Mouse (Mus musculus): Measurements from ENCODE around the gene Mtf1. TPM values are rescaled to one million over a fixed set of nuclear protein-coding genes. Genes with fewer than 3 reads are reported as not detected.

Mtf1 gene
- total RNA-seq (2021) = 10 to 100 TPM; 11.4 to 13.1 TPM
- long read RNA-seq, experiment 1, full-length matches to known transcripts = 3 of 4 reads
- long read RNA-seq, experiment 1, partial matches to known transcripts = 0 of 4 reads
- long read RNA-seq, experiment 1, other reads (novel, unspliced or antisense) = 1 of 4 reads
- long read RNA-seq, experiment 2, full-length matches to known transcripts = 4 of 7 reads
- long read RNA-seq, experiment 2, partial matches to known transcripts = 1 of 7 reads
- long read RNA-seq, experiment 2, other reads (novel, unspliced or antisense) = 2 of 7 reads

GRCm38 (mm10) chr4:124801552-124802308 lies at the start of gene Mtf1:
Gene Mtf1 (plus strand): TSS chr4:124802104.
- peak; percentile 72 for DNase-seq

DNA sequence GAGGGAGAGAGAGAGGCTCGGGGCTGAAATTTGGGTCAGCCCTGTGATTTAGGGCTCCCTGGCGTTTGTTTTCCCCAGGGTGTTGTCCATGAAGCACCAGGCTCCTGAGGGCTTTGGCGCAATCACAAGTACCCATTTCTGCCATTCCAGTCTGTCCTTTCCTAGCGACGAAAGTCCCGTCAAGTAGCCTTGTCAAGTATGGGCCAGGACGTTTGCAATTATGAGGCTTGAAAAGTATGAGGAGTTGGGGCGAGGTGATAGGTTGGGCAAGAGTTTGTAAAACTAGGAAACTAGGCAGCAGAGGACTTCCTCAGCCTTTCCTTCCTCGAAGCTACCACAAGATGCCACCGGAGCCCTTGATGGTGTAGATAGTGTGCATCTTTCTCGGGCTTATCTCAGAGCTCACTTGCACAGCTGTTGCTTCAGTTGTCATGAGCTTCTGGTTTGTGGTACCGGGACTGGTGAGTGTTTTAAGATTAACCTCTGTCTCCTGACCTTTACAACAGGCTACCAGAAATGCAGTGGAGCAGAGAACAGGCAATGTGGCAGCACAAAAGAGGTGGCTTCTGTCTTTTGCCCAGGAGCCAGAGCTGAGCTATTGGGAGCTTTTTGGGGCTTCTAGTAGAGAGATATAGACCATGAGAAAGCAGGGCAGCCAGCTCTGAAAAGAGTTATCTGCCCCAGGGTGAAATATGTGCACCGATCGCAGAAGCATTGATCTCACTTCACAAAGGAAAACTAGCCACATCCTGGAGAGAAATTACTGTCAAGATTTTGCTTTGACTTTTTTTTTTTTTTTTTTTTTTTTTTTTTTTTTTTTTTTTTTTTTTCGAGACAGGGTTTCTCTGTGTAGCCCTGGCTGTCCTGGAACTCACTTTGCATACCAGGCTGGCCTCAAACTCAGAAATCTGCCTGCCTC lies 49.4 kb upstream of the Mtf1 start:
- no peak for DNase-seq

DNA sequence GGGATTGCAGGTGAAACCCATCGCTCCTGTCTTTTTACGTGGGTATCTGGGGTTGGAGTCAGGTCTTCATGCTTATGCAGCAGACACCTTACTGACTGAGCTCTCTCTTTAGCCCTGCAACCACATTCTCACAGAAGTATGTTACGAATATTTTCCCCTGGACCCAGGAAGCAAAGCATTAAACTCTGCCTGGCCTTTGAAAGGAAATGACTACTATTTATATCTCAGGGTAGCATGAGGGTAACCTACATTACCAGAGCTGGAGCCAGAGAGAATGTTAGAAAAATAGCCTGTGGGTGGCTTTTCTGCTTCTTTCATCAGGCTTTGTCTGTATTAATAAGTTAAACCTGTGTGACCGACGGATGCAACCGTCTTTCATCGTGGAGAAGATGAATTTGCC lies 46.4 kb upstream of the Mtf1 start:
- DNase-seq = no peak

- DNase-seq = no peak
Observed at GRCm38 (mm10) chr4:124759305-124759811, 42.5 kb upstream of the Mtf1 start.

DNA sequence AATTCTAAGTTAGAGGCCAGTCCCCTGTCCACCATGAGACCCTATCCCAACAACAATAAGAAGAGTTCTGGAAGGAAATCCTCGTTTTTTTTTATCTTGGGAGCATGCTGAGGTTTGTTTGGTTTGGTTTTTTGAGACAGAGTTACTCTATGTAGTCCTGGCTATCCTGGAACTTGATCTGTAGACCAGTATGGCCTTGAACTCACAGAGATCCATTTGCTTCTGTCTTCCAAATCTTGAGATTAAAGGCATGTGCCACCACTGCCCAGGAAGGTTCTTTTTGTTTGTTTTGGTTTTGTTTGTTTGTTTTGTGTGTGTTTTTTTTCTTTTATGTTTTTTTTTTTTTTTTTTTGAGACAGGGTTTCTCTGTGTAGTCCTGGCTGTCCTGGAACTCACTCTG lies 40.7 kb upstream of the Mtf1 start:
- DNase-seq = no peak

DNA sequence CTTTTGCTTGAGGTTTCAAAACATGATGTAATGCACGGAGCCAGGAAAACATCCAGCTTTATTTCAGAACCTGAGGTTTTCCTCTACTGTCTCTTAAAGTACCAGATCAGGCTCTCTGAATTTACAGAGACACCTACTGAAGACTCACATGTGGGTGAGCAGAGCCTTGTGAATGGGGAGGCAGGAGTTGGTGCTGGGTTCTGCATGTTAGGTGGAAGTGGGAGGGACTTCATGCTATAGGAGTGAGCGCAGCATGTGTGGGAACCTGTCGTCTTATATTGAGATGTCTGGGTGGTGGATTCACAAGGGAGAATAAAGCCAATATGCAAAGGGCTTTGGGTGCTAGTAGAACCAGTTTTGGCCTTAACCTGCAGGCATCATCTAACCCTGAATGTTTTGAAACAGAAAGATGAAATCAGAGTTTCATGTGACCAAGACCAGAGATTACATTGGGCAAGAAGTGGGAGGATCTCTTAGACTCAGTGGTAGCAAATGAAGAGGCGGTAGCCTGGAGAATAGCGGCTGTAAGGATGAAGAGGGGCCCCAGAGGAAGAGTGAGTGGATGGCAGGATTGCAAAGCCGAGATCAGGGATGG lies 38.9 kb upstream of the Mtf1 start:
- DNase-seq = no peak

DNA sequence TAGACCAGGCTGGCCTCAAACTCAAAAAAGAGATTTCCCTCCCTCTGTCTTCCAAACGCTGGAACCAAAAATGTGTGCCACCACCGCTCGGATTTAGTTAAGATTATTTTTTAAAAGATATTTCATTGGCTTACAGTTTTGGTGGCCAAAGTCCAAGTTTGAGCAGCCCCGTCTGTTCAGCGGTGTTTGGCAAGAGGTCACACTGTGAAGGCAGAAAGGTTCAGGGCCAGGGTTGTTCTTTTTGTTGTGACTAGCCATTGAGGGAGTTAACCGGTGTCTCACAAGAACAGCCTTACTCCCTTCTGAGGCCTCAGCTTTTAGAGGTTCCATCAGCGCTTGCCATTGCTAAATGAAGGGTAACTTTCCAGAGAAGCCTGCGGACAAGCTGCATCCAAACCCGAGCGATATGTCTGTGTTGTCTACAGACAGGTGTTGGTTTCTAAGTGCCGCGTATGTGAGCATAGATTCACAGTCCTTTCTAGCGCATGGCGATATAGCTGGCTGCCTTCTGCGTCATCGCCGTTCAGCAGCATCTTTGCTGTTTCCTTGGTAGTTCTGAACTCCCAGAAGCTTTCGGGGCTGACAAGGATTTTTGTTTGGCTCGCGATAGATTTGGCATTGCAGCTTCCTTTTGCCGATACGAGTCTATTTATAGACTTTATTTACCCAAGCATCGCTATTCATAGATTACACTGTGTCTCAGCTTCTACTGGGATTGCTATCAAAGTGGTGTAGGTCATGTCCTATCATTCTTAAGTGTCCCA lies 35.9 kb upstream of the Mtf1 start:
- DNase-seq = no peak

DNA sequence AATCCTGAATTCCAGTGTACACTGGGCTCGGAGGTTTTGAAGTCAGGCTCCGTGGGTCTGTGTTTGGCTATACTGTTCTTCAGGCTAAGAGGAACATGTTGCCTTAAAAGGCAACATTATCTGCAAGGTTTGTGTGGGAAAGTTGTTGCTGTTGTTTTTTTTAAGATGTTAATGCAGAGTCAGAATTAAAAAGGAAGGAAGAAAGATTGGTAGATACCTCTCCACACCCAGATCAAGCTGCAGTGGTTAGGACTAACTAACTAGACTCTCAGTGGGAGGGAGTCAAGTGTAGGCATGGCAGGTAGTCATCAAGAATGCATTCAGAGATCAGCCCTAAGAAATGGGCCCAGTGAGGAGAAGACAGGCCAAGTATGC lies 35.4 kb upstream of the Mtf1 start:
- no peak for DNase-seq

GRCm38 (mm10) chr4:124768963-124769591 lies 32.8 kb upstream of the Mtf1 start:
- no peak for DNase-seq

GRCm38 (mm10) chr4:124770624-124771023 lies 31.3 kb upstream of the Mtf1 start:
- no peak for DNase-seq

DNA sequence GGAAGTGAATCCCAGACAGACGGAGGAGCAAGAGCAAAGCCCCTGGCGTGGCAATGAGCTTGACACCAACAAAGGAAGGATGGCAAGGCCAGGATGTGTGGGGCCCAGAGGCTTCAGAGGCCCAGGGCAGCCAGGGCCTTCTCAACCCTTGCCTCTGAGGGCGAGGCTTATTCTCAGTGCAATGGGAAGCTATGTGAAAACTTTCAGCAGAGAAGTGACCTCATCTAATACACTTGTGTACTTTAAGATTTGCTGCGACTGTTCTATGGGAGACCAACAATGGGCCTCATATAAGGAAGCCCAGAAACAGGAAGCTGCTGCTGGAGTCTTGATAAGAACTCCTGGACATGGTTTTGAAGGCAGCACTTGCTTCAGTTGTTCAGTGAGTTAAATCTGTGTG lies 29.8 kb upstream of the Mtf1 start:
- no peak for DNase-seq

- DNase-seq = no peak
Observed at GRCm38 (mm10) chr4:124773449-124773848, 28.5 kb upstream of the Mtf1 start.

DNA sequence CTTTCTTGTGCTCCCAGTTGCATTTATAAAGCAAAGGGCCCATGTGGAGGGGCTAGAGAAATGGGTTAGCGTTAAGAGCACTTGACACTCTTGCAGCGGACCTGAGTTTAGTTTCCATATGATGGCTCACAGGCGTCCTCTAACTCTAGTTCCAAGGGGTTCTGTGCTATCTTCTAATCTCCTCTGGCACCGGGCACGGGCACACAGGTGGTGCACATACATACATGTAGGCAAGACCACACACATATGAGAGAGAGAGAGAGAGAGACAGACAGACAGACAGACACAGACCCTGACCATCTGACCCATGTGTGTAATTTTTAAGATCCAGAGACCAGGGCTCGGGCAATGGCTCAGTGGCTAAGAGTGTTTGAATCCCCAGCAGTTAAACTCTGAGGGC lies 27.9 kb upstream of the Mtf1 start:
- no peak for DNase-seq

DNA sequence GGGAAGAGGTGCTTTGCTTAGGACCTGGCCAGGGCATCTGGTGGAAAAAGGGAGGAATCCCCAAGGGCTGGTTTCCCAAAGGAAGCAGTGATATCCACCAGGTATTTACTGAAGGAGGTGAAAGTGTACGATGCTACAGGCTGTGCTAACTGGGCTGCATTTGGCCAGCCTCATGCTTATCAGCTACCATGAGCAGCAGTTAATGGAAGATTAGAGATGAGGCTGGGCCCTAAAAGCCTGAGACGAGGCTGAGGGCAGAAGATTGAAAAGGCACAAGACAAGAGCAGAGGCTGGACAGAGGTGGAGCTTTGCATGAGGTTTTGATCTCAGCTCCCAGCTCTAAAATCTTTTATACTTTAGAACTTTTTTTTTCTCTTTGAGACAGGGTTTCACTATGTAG lies 27.5 kb upstream of the Mtf1 start:
- DNase-seq = no peak

DNA sequence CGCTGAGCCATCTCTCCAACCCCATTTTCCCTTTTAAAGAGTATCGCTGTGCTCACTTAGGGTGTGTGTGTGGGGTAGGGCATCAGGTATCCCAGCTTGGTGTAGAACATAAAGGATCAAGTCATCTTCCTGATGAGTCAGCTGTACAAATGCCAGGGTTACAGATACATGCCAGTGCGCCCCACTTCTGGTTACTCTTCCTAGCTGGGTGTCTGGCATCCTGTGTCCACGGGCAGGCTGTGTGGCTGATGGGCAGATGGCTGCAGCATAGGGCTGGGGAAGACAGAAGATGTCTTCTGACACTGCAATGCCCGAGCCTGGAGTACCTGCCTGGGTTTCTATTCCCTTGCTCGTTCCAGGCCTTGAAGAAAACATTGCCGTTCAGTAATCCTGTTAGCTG lies 20.5 kb upstream of the Mtf1 start:
- DNase-seq = no peak

DNA sequence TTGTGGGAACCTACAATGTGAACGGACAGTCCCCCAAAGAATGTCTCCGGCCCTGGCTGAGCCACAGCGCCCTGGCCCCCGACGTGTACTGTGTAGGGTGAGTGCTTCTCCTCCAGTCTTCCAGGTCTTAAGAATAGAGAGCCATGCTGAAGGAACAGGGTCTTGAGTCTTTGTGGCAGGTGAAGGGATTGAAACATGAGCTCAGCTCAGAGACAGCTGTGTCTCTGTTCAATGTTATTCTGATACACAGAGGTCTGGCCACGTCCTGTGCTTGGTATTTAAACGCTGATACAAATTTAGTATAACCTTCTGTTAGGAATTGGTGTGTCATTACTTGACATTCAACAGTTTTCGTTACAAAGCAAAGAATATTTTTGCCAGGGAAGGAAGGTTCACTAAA lies 19.5 kb upstream of the Mtf1 start:
- no peak for DNase-seq

GRCm38 (mm10) chr4:124783937-124784336 lies 18.0 kb upstream of the Mtf1 start:
- no peak for DNase-seq

- DNase-seq = no peak
Observed at GRCm38 (mm10) chr4:124790013-124790412, 11.9 kb upstream of the Mtf1 start.

DNA sequence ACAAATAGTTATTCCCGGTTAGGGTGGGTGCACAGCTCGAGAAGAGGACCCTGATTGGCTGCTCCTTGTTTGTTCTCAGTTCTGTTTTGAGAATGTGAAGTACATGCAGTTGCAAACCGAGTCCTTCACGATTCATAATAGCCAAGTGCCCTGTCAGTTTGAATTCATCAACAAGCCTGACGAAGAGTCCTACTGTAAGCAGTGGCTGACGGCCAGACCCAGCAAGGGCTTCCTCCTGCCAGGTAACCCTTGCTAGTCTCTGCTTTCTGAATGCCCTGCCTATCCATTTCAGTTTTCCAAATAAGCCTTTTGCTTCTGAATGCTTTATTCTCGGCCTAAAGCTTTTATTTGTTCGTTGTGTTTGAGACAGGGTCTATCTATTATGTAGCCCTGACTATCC lies 9.8 kb upstream of the Mtf1 start:
- no peak for DNase-seq

DNA sequence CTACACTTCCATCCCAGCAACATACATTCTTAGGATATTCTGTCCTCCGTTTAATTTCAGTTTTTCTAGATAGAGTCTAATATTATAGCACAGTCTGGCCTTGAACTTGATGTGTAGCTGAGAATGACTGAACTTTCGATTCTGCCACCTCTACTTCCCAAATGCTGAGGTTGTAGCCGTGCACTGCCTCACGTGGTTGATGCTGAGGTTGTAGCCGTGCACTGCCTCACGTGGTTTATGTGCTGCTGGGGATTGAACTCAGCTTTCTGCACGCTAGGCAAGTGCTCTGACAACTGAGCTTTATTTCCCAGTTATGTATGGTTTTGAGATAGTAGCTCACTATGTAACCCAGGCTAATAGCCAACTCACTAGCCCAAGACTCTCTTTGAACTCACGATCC lies 5.8 kb upstream of the Mtf1 start:
- DNase-seq = no peak

- no peak for DNase-seq
Observed at GRCm38 (mm10) chr4:124796913-124797312, 5.0 kb upstream of the Mtf1 start.
